Mouse (Mus musculus): ENCODE measurements around the gene Ssu72.

Gene Ssu72

GRCm38 (mm10) chr4:155744474-155744873 lies 39.9 kb downstream of the Ssu72 start:
- no peak for ATAC-seq (ENCODE audit: insufficient number of reproducible peaks, low FRiP score, low TSS enrichment)

GRCm38 (mm10) chr4:155745136-155745535 lies 40.5 kb downstream of the Ssu72 start:
- ATAC-seq (ENCODE audit: insufficient number of reproducible peaks, low FRiP score, low TSS enrichment): no peak

- peak; percentile 62; the same call in 1 of the 2 replicates for ATAC-seq (ENCODE audit: insufficient number of reproducible peaks, low FRiP score, low TSS enrichment)
Measured at GRCm38 (mm10) chr4:155746036-155746548, 41.5 kb downstream of the Ssu72 start.

DNA sequence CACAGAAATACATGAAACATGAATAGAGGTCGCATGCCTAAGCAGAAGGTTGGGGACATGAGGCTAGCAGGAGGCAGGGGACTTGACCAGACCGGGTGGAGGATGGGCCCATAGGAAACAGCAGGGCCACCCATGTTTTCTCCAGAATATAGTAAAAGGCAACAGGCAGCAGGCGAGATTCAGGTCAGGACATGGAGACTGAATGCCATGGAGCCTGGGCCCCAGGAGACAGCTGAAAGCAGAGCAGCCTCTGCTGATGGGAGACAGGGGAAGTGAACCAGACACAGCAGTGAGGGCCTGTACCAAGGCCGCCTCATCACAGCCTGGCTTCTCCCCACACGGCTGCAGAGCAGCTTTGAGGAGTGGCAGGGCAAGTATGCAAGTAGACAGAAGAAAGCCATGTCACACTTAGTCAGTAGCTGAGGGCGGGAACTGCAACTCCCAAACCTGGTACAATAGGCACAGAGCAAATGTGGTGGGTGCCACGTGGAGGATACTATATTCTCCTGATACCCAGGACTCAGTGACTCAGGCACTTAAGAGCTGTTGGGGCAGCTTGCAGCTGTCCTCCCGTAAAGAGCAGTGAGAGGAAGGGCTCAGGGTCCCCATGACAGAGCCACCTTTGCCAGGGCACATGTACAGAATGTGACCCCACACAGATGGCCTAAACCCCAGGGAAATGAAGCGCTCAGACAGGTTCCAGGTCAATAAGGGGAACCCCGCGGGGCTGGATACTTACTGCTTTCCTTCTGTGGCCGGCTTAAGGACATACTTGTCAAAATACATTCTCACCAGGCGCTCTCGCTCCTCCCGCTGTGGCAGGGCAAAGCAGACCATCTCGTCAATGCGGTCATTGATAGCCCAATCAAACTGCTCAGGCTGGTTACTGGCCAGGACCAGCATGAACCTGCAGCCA lies 42.2 kb downstream of the Ssu72 start:
- ATAC-seq (ENCODE audit: insufficient number of reproducible peaks, low FRiP score, low TSS enrichment): peak; percentile 33; the same call in 1 of the 2 replicates

DNA sequence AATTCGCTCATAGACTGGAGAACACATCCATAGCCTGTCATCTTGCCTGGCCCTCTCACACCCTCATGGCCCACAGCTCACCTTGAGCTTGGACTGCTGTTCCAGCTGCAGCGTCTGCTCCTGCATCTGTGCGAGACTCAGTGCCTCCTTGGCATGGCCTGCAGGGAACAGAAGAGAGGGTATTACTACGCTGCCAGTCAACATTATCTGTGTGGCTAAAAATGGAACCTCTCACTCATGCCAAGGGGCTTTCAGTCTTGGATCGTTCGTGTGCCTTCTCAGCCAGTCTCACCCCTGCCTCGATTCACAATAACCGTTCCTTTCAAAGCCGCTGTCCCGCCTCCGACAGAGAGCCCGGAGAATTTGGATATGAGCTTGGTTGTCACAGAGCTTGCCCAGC lies 52.4 kb downstream of the Ssu72 start:
- ATAC-seq (ENCODE audit: insufficient number of reproducible peaks, low FRiP score, low TSS enrichment): no peak

- ATAC-seq (ENCODE audit: insufficient number of reproducible peaks, low FRiP score, low TSS enrichment): no peak
Measured at GRCm38 (mm10) chr4:155759862-155760612, 55.4 kb downstream of the Ssu72 start.

DNA sequence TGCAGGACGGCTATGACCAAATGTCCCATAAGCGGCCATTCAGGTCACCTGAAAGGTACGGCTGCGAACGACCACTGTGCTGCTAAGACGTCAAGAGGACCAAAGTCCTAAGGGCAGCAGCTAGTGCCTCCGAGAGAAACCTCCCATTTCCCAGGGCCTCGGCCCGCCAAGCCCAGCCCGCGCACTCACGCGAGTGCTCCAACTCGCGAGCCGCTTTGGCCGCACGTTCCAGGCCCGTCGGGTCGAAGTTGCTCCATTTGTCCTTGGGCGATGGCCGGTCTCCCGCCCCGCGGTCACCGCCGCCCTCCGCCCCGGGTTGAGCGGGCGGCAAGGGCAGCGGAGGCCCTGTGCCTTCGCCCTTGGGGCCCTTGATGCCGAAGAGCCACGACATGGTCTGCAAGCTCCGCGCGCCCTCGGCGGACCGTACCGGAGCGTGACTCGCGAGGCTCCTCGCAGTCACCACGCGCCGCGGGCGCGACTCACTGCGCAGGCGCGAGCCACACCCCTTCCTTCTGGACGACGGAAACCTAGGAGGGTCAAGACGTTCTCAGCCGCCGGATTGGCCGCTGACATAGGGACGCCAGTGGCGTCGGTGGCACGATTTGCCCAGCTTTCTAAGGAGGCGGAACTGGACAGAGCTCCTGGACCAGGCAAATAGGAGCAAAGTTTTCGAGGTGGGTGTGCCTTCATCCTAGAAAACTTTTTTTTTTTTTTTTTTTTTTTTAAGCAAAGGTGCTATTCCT lies 56.2 kb downstream of the Ssu72 start, which contains the start of gene Atad3a:
Gene Atad3a, minus strand, starts transcription at position 481 of the 743 bp plus-strand sequence.
- ATAC-seq (ENCODE audit: insufficient number of reproducible peaks, low FRiP score, low TSS enrichment): peak; percentile 89; the same call in 1 of the 2 replicates

- ATAC-seq (ENCODE audit: insufficient number of reproducible peaks, low FRiP score, low TSS enrichment): no peak
Measured at GRCm38 (mm10) chr4:155761356-155762099, 56.9 kb downstream of the Ssu72 start.

- no peak for ATAC-seq (ENCODE audit: insufficient number of reproducible peaks, low FRiP score, low TSS enrichment)
Measured at GRCm38 (mm10) chr4:155762357-155762756, 57.8 kb downstream of the Ssu72 start.

GRCm38 (mm10) chr4:155769496-155769879 lies 64.9 kb downstream of the Ssu72 start:
- no peak for ATAC-seq (ENCODE audit: insufficient number of reproducible peaks, low FRiP score, low TSS enrichment)

DNA sequence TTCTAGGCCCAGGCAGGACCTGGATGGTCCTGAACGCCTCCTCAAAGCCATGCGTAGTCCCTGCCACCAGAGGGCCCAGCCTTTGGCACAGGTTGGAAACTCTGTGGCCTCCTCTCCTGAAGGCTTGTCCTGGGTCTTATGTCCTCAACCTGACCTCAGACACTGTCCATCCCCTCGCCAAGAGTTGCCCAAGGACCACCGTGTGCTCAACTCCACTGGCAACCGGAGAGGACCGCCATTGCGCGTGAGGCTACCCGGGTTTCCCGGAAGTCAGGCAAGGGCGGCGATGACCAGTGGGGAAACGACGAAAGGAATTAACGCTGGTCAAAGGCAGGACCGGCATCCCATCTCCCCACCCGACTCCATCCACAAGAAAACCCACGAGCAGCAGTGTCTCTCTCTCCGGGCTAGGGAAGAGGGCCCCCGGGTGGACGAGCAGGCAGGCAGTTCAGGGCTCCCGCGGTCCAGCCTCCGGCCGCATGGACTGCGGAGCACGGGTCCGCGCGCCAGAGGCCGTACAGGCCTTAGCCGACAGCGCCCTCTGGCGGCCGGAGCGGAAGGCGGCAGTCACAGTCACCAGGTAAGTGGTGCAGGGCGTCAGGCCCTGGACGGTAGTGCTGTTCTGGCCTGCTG lies 65.4 kb downstream of the Ssu72 start:
- peak; percentile 75 for ATAC-seq (ENCODE audit: insufficient number of reproducible peaks, low FRiP score, low TSS enrichment)

GRCm38 (mm10) chr4:155770626-155771025 lies 66.0 kb downstream of the Ssu72 start:
- ATAC-seq (ENCODE audit: insufficient number of reproducible peaks, low FRiP score, low TSS enrichment): no peak; the same call in 1 of the 2 replicates

DNA sequence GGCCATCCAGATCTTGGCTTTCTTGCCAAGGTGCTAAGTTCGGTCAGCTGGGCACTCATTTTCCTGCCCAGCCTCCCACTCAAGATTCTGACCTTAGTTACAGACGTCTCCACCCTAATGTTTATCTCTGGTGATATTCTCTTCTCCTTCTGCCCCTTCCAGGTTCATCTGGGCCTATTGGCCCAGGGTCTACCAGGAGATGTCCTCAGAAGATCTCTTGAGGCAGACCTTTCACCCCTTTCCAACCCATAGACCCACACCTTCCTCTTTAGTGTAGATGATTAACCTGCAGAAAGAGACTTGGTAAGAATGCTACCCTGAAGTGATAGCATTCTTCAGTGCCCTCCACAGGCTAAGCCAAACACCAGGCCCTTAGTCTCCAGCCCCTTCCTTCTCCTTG lies 67.1 kb downstream of the Ssu72 start:
- no peak for ATAC-seq (ENCODE audit: insufficient number of reproducible peaks, low FRiP score, low TSS enrichment)

DNA sequence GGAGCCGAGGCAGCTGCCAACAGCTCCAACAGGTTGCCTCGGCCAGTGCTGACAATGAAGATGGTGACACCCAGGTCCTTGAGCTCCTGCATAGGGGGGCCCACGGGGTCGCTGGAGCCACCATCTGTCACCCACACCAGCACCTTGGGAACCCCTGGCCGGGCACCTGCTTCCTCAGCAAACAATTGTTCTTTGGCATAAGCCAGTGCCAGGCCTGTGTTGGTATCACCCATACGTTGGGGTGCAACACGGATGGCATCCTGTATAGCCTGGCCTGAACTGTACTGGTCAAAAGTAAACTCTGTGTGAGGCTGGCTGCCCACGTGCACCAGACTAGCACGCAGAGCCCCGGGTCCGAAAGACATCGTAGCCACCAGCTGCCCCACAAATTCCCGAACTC lies 68.2 kb downstream of the Ssu72 start:
- ATAC-seq (ENCODE audit: insufficient number of reproducible peaks, low FRiP score, low TSS enrichment): no peak

DNA sequence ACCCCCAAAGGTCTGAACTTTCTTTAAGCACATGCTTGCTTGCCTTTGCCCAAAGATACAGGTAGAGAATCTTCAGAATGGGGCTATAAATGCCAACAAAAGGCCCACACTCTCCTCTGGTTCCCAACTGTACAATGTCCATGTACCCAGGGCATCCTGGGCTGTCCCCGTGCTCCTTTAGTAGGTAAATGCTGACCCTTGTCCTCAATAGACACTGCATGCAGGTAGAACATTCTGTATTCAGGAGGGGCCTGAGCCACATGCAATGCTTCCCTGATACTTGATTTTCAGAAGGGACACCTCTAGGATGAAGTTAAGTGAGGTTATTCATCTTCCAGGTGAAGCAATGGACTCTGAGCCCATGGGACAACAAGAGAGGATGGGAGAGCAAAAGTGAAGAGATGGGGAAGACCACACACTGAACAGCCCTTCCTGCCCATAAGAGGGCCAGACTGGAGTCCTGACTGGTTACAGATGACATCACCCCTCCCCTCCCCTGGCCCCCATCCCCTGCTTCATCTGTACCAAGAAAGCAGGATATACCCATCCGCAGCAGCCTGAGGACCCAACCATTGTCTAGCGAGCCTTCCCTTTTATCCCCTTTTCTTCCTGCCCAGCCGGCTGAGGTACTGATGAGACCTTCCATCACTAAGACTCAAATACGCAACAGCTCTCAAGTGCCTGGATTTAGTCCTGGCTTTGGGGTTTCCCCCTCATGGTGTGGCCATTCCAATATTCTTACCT lies 68.9 kb downstream of the Ssu72 start:
- ATAC-seq (ENCODE audit: insufficient number of reproducible peaks, low FRiP score, low TSS enrichment): no peak

GRCm38 (mm10) chr4:155774280-155774754 lies 69.7 kb downstream of the Ssu72 start, which contains the start of gene Vwa1:
TSS of gene Vwa1 (minus strand) at chr4:155774698.
- peak; percentile 54; the same call in 1 of the 2 replicates for ATAC-seq (ENCODE audit: insufficient number of reproducible peaks, low FRiP score, low TSS enrichment)

- ATAC-seq (ENCODE audit: insufficient number of reproducible peaks, low FRiP score, low TSS enrichment): no peak
Measured at GRCm38 (mm10) chr4:155774971-155775740, 70.6 kb downstream of the Ssu72 start.
